Mouse (Mus musculus): ENCODE measurements around the gene Pecam1. TPM values are rescaled to one million over a fixed set of nuclear protein-coding genes. Genes with fewer than 3 reads are reported as not detected.

Pecam1 gene
- polyA plus RNA-seq, 1 experiment from 2014 or later = 52.0 TPM

DNA sequence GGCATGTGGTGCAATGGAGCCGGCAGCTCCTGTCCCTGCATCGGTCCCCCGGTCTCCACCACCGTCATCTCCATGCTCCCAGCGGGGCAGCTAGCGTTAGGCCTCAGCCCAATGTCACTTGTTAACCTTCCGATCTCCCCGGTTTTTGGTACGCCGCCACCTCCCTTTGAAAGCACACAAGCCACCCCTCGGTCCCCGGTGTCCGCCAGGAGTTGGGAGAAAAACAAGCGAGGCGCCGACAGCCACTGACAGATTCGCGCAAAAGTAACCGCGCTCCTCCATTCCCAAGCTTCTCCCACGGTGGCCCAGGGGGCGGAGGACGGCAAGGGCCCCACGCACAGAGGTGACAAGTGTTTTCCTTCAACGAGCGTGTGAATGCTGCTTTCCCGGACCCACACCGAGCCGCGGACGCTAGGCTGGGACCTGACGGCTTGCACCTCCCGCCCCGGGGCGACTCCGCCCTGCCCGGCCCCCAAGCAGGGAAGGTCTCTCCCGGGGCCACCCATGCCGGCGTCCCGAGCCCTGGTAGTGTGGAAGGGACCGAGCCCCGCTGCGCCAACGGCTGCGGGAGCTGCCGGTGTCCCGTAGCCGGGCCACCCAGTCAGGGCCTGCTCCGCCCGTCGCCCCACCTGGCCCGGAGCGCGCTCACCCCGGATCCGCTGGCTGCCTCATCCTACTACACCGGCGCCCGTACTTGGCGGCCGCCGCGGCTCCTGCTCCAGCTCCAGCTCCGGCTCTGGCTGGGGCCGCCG, 138.0 kb downstream of the Pecam1 start:
- peak overlapping the region; percentile 79 for H3K4me3 ChIP-seq (ENCODE audit: low read depth, low read length)
- H3K27me3 ChIP-seq (ENCODE audit: control insufficient read depth, insufficient read depth, low read length) = no peaks in the 10 kb centered on the region
- ATAC-seq (replicated peaks; ENCODE audit: insufficient number of reproducible peaks, low FRiP score, low TSS enrichment) = peak; percentile 57
- H3K9me3 ChIP-seq (replicated peaks; ENCODE audit: control insufficient read depth, low read length) = no peaks in the 10 kb centered on the region
- peak overlapping the region; percentile 84 for H3K9ac ChIP-seq (ENCODE audit: low read depth, low read length)
- H3K4me2 ChIP-seq = peak overlapping the region; percentile 85
- H3K4me1 ChIP-seq (ENCODE audit: control insufficient read depth, insufficient read depth, low read length) = peaks cover 29% of the 10 kb centered on the region
- under 1% methylated on average over 60 of the region's 67 CpGs for WGBS (ENCODE audit: insufficient replicate concordance)
- H3K36me3 ChIP-seq (ENCODE audit: control insufficient read depth, insufficient read depth, low read length) = no peaks in the 10 kb centered on the region
- H3K27ac ChIP-seq (ENCODE audit: low read depth, low read length) = peak overlapping the region; percentile 78

DNA sequence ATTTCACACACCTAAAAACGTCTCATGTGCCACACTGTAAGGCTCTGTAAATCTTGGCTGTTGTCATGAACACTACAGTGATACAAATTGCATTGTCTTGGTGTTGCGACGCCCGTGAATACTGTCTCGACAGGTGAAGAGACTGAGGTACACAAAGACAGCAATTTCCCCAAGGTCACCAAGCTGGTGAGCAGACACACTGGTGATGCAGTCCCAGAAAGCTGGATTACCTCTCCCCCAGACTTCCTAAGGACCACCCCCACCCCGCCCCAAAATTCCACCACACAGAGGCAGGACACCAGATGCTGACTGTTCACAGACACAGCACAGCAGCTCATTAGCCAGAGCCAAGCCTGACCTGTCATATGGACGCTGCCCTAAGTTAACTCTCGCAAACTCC, 140.7 kb downstream of the Pecam1 start:
- no peaks in the 10 kb centered on the region for H3K36me3 ChIP-seq (ENCODE audit: control insufficient read depth, insufficient read depth, low read length)
- no peak overlapping the region for H3K4me3 ChIP-seq (ENCODE audit: low read depth, low read length)
- H3K27me3 ChIP-seq (ENCODE audit: control insufficient read depth, insufficient read depth, low read length) = no peaks in the 10 kb centered on the region
- H3K4me1 ChIP-seq (ENCODE audit: control insufficient read depth, insufficient read depth, low read length) = peaks cover 29% of the 10 kb centered on the region
- H3K4me2 ChIP-seq = peak overlapping the region; percentile 5; the same call in 1 of the 2 replicates
- no peaks in the 10 kb centered on the region for H3K9me3 ChIP-seq (replicated peaks; ENCODE audit: control insufficient read depth, low read length)
- peak overlapping the region; percentile 2; the same call in 1 of the 2 replicates for H3K27ac ChIP-seq (ENCODE audit: low read depth, low read length)
- ATAC-seq (replicated peaks; ENCODE audit: insufficient number of reproducible peaks, low FRiP score, low TSS enrichment) = no peak
- no peak overlapping the region for H3K9ac ChIP-seq (ENCODE audit: low read depth, low read length)
- WGBS (ENCODE audit: insufficient replicate concordance) = 64% methylated on average over 8 of the region's 8 CpGs

DNA sequence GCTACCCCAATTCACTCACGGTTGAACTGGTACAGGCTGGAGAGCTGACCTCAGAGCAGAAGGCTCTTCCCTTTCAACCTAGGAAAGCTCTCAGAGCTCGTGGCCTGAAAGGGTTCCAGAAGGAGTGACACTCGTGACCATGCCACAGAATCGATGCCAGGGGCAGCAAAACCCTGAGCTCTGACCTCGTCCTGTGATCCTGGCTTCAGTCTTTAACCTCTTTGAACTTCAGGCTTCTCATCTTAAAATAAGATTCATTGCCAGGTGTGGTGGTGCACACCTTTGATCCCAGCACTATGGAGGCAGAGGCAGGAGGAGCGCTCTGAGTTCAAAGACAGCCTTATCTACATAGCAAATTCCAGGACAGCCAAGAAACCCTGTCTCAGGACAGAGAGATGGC, 143.1 kb downstream of the Pecam1 start:
- H3K27ac ChIP-seq (ENCODE audit: low read depth, low read length) = no peak overlapping the region
- H3K4me2 ChIP-seq = no peak overlapping the region
- H3K9me3 ChIP-seq (replicated peaks; ENCODE audit: control insufficient read depth, low read length) = 0 out of 2 replicates have a peak, but pooled peaks cover 2% of the 10 kb centered on the region
- H3K4me3 ChIP-seq (ENCODE audit: low read depth, low read length) = no peak overlapping the region
- WGBS (ENCODE audit: insufficient replicate concordance) = 73% methylated on average over 6 of the region's 6 CpGs
- H3K9ac ChIP-seq (ENCODE audit: low read depth, low read length) = no peak overlapping the region
- H3K4me1 ChIP-seq (ENCODE audit: control insufficient read depth, insufficient read depth, low read length) = peaks cover 20% of the 10 kb centered on the region
- H3K27me3 ChIP-seq (ENCODE audit: control insufficient read depth, insufficient read depth, low read length) = no peaks in the 10 kb centered on the region
- no peak for ATAC-seq (replicated peaks; ENCODE audit: insufficient number of reproducible peaks, low FRiP score, low TSS enrichment)
- no peaks in the 10 kb centered on the region for H3K36me3 ChIP-seq (ENCODE audit: control insufficient read depth, insufficient read depth, low read length)

DNA sequence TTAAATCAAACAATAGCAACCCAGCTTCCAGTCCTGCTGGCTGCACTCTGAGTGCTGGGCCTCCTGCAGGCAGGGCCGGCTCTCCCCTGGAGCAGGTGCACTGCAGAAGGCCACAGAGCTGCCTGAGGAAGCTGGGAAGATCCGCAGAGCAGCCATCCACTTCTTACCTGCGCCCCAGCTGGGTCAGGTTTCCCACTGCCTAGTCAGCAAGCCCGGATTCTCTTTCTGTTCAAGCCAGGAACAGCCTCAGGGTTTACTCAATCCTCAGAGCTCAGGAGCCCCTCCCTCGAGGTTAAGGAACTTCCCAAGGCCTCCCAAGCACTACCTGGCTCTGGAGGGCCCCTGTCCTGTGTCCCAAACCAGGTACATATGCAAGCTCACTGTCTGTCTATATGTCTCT, 144.4 kb downstream of the Pecam1 start:
- H3K36me3 ChIP-seq (ENCODE audit: control insufficient read depth, insufficient read depth, low read length) = no peaks in the 10 kb centered on the region
- H3K9me3 ChIP-seq (replicated peaks; ENCODE audit: control insufficient read depth, low read length) = 0 out of 2 replicates have a peak, but pooled peaks cover 2% of the 10 kb centered on the region
- no peak overlapping the region for H3K4me2 ChIP-seq
- H3K9ac ChIP-seq (ENCODE audit: low read depth, low read length) = no peak overlapping the region
- no peaks in the 10 kb centered on the region for H3K27me3 ChIP-seq (ENCODE audit: control insufficient read depth, insufficient read depth, low read length)
- H3K4me3 ChIP-seq (ENCODE audit: low read depth, low read length) = no peak overlapping the region
- WGBS (ENCODE audit: insufficient replicate concordance) = 60% methylated on average over 5 of the region's 5 CpGs
- ATAC-seq (replicated peaks; ENCODE audit: insufficient number of reproducible peaks, low FRiP score, low TSS enrichment) = no peak
- no peak overlapping the region for H3K27ac ChIP-seq (ENCODE audit: low read depth, low read length)
- H3K4me1 ChIP-seq (ENCODE audit: control insufficient read depth, insufficient read depth, low read length) = peaks cover 18% of the 10 kb centered on the region

Small RNA genes within 50 kb of the gene (microRNA-seq; reads per million reads assigned to microRNA genes)
- 0.34 reads per million for gene Gm25994 (ENCODE audit: borderline number of aligned reads)
- gene Mir3064 (ENCODE audit: borderline number of aligned reads) = 11.9 reads per million, percentile 46 among the genes with 10 or more reads in this experiment

Other genes starting within 250 kb of the Pecam1 start
- gene Tex2, start 137.2 kb downstream of the Pecam1 start, polyA plus RNA-seq (2014; fragmentation: Nextera tagmentation; extraction: Ambion mirVana) = 12.3 and 14.9 TPM in 2 replicates
- gene Milr1, start 598 bp upstream of the Pecam1 start, polyA plus RNA-seq (2014; fragmentation: Nextera tagmentation; extraction: Ambion mirVana) = 1.2 TPM in 2 replicates
- gene Polg2, start 28.9 kb upstream of the Pecam1 start, polyA plus RNA-seq (2014; fragmentation: Nextera tagmentation; extraction: Ambion mirVana) = 7.5 and 9.3 TPM in 2 replicates
- 277 and 291 TPM in 2 replicates for gene Ddx5, start 38.6 kb upstream of the Pecam1 start, polyA plus RNA-seq (2014; fragmentation: Nextera tagmentation; extraction: Ambion mirVana)
- gene Cep95, start 38.6 kb upstream of the Pecam1 start, polyA plus RNA-seq (2014; fragmentation: Nextera tagmentation; extraction: Ambion mirVana) = 15.6 and 17.0 TPM in 2 replicates
- 13.3 and 14.3 TPM in 2 replicates for gene Smurf2, start 170.1 kb upstream of the Pecam1 start, polyA plus RNA-seq (2014; fragmentation: Nextera tagmentation; extraction: Ambion mirVana)
- gene Kpna2, start 248.9 kb upstream of the Pecam1 start, polyA plus RNA-seq (2014; fragmentation: Nextera tagmentation; extraction: Ambion mirVana) = 342 and 382 TPM in 2 replicates